Mouse (Mus musculus) stomach, postnatal 0 days (tissue): ENCODE results near the gene Grin2d.

ENCODE experiments used
- CTCF ChIP-seq: IDR thresholded peaks from 2 replicates; pipeline ENCODE4 v1.5.1; 2016; ENCODE audit warnings: antibody characterized with exemption, low read depth, mild to moderate bottlenecking, moderate library complexity
- EP300 ChIP-seq: optimal IDR thresholded peaks from 2 replicates; pipeline ENCODE3; 2016; ENCODE audit warnings: antibody characterized with exemption

GRCm38 (mm10) chr7:45809276-45810075 lies 68.7 kb downstream of the Grin2d start:
- TF ChIP-seq EP300 (no peak), CTCF (no peak)
